Comparison of ENCODE assay signal across 30 mouse cellular contexts in genomic region chr3:92467424-92467823, GRCm38 (mm10). TPM values are rescaled to one million over a fixed set of nuclear protein-coding genes. Genes with fewer than 3 reads are reported as not detected.
"Had no signal": no experiment of that assay in that cellular context is flagged by ENCODE, and none has a peak within 500 bp of the region (broad histone marks: within the 10 kb centered on the region; RNA-seq: fewer than 3 reads in every experiment).

No protein-coding gene starts in this region.

- H3K27me3 ChIP-seq: kidney, embryonic 15.5 days; limb, embryonic 12.5 days; limb, embryonic 15.5 days; liver, embryonic 12.5 days; liver, embryonic 15.5 days; midbrain, embryonic 15.5 days had no signal

- H3K9me3 ChIP-seq: kidney, embryonic 15.5 days; limb, embryonic 12.5 days; limb, embryonic 15.5 days; liver, embryonic 12.5 days; liver, embryonic 15.5 days; midbrain, embryonic 15.5 days had no signal

- ATAC-seq: liver, embryonic 12.5 days; midbrain, embryonic 15.5 days had no signal

- H3K4me3 ChIP-seq: kidney, embryonic 15.5 days; limb, embryonic 12.5 days; limb, embryonic 15.5 days; liver, embryonic 12.5 days; liver, embryonic 15.5 days; midbrain, embryonic 15.5 days had no signal

- H3K9ac ChIP-seq: kidney, embryonic 15.5 days; limb, embryonic 12.5 days; limb, embryonic 15.5 days; liver, embryonic 12.5 days; liver, embryonic 15.5 days; midbrain, embryonic 15.5 days had no signal

- H3K36me3 ChIP-seq: kidney, embryonic 15.5 days; limb, embryonic 12.5 days; limb, embryonic 15.5 days; liver, embryonic 12.5 days; liver, embryonic 15.5 days; midbrain, embryonic 15.5 days had no signal

- DNase-seq: kidney, adult 8-10 months; kidney, postnatal 14 days; kidney, postnatal 4 days; left cerebral cortex, postnatal 4 days; lung, adult 2 months; lung, postnatal 14 days; lung, postnatal 4 days; thymus, adult 18-20 months; thymus, postnatal 36 days had no signal

- H3K4me2 ChIP-seq: kidney, embryonic 15.5 days; limb, embryonic 12.5 days; limb, embryonic 15.5 days; liver, embryonic 12.5 days; liver, embryonic 15.5 days; midbrain, embryonic 11.5 days; midbrain, embryonic 15.5 days had no signal

- H3K27ac ChIP-seq: kidney, embryonic 15.5 days; limb, embryonic 12.5 days; limb, embryonic 15.5 days; liver, embryonic 12.5 days; liver, embryonic 15.5 days; midbrain, embryonic 15.5 days had no signal

- H3K4me1 ChIP-seq: kidney, embryonic 15.5 days; limb, embryonic 12.5 days; limb, embryonic 15.5 days; liver, embryonic 12.5 days; liver, embryonic 15.5 days; midbrain, embryonic 15.5 days had no signal

RNA-seq across cellular contexts. Expression of gene Sprr3, which starts 8.9 kb away (rescaled TPM):
- total RNA-seq: layer of hippocampus, adult 18-20 months; layer of hippocampus, postnatal 14 days; left cerebral cortex, adult 8-10 months; left cerebral cortex, postnatal 14 days; left cerebral cortex, postnatal 4 days; megakaryocyte progenitor cell, adult 5-6 weeks; megakaryocyte-erythroid progenitor cell, adult 5-6 weeks; monocyte, adult 5-6 weeks had no signal
- polyA plus RNA-seq: kidney, embryonic 15.5 days; limb, embryonic 12.5 days; liver, embryonic 12.5 days; liver, embryonic 15.5 days; lung, embryonic 16.5 days; midbrain, embryonic 11.5 days; midbrain, embryonic 15.5 days; neural tube, embryonic 11.5 days; neural tube, embryonic 14.5 days; spleen, adult 2 months; testis, adult 2 months had no signal

RNA-seq across cellular contexts. Expression of gene Sprr1a, which starts 18.3 kb away (rescaled TPM):
- total RNA-seq: layer of hippocampus, adult 18-20 months; layer of hippocampus, postnatal 14 days; left cerebral cortex, adult 8-10 months; left cerebral cortex, postnatal 14 days; left cerebral cortex, postnatal 4 days; megakaryocyte progenitor cell, adult 5-6 weeks; megakaryocyte-erythroid progenitor cell, adult 5-6 weeks; monocyte, adult 5-6 weeks had no signal
- polyA plus RNA-seq: limb, embryonic 12.5 days; liver, embryonic 12.5 days; midbrain, embryonic 11.5 days; neural tube, embryonic 11.5 days; neural tube, embryonic 14.5 days; spleen, adult 2 months had no signal

RNA-seq across cellular contexts. Expression of gene Sprr1b, which starts 28.8 kb away (rescaled TPM):
- total RNA-seq: layer of hippocampus, adult 18-20 months; layer of hippocampus, postnatal 14 days; left cerebral cortex, adult 8-10 months; left cerebral cortex, postnatal 14 days; left cerebral cortex, postnatal 4 days; megakaryocyte progenitor cell, adult 5-6 weeks; megakaryocyte-erythroid progenitor cell, adult 5-6 weeks; monocyte, adult 5-6 weeks had no signal
- polyA plus RNA-seq: limb, embryonic 12.5 days; liver, embryonic 12.5 days; liver, embryonic 15.5 days; lung, embryonic 16.5 days; midbrain, embryonic 11.5 days; midbrain, embryonic 15.5 days; neural tube, embryonic 11.5 days; neural tube, embryonic 14.5 days; small intestine, adult 2 months; spleen, adult 2 months; testis, adult 2 months had no signal

RNA-seq across cellular contexts. Expression of gene Sprr4, which starts 32.9 kb away (rescaled TPM):
- total RNA-seq: layer of hippocampus, adult 18-20 months; layer of hippocampus, postnatal 14 days; left cerebral cortex, adult 8-10 months; left cerebral cortex, postnatal 14 days; left cerebral cortex, postnatal 4 days; megakaryocyte progenitor cell, adult 5-6 weeks; megakaryocyte-erythroid progenitor cell, adult 5-6 weeks; monocyte, adult 5-6 weeks had no signal
- polyA plus RNA-seq: kidney, embryonic 15.5 days; limb, embryonic 12.5 days; limb, embryonic 15.5 days; liver, embryonic 12.5 days; liver, embryonic 15.5 days; lung, adult 2 months; lung, embryonic 16.5 days; midbrain, embryonic 11.5 days; midbrain, embryonic 15.5 days; neural tube, embryonic 11.5 days; neural tube, embryonic 14.5 days; small intestine, adult 2 months; spleen, adult 2 months; stomach, embryonic 16.5 days; testis, adult 2 months had no signal

RNA-seq across cellular contexts. Expression of gene Sprr2k, which starts 35.0 kb away (rescaled TPM):
- total RNA-seq: layer of hippocampus, adult 18-20 months; layer of hippocampus, postnatal 14 days; left cerebral cortex, adult 8-10 months; left cerebral cortex, postnatal 14 days; left cerebral cortex, postnatal 4 days; megakaryocyte progenitor cell, adult 5-6 weeks; megakaryocyte-erythroid progenitor cell, adult 5-6 weeks; monocyte, adult 5-6 weeks had no signal
- polyA plus RNA-seq: kidney, embryonic 15.5 days; limb, embryonic 12.5 days; liver, embryonic 12.5 days; liver, embryonic 15.5 days; lung, embryonic 16.5 days; midbrain, embryonic 11.5 days; midbrain, embryonic 15.5 days; neural tube, embryonic 11.5 days; neural tube, embryonic 14.5 days; small intestine, adult 2 months; spleen, adult 2 months; testis, adult 2 months had no signal
